ENCODE assay signal across 13 mouse cellular contexts in genomic region chr15:100830682-100831081, GRCm38 (mm10). TPM values are rescaled to one million over a fixed set of nuclear protein-coding genes. Genes with fewer than 3 reads are reported as not detected.
A peak's percentile ranks its signal among the peaks of the same experiment; 100 is the strongest.
DNase-seq lines count a peak whose midpoint lies in the region; ATAC-seq and TF ChIP-seq lines count a peak whose summit lies in the region.
"Had no signal": no experiment of that assay in that cellular context is flagged by ENCODE, and none has a peak within 500 bp of the region (broad histone marks: within the 10 kb centered on the region; RNA-seq: fewer than 3 reads in every experiment).

No protein-coding gene starts in this region.

- TF ChIP-seq CTCF in kidney, adult 2 months (conservative IDR thresholded peaks at IDR 0.05; ENCODE audit: insufficient read depth, insufficient read length, low read depth, low read length), result peak; percentile 32; the same call in 1 of the 2 replicates

- ATAC-seq in granulocyte monocyte progenitor cell, adult 5-6 weeks (replicated peaks; ENCODE audit: poor library complexity, severe bottlenecking), result peak; percentile 37; the same call in 1 of the 2 replicates

- no peak for TF ChIP-seq POLR2A in kidney, adult 2 months (IDR thresholded peaks at IDR 0.05; ENCODE audit: low read depth, low read length)

- WGBS in kidney, adult 2 months, result 73% methylated on average over 6 of the region's 6 CpGs

- H3K27ac ChIP-seq in kidney, adult 2 months (ENCODE audit: insufficient read depth, low read depth, low read length), result no peak overlapping the region
- H3K27ac ChIP-seq: heart, embryonic 15.5 days; macrophage had no signal

- no peaks in the 10 kb centered on the region for H3K4me1 ChIP-seq in kidney, adult 2 months (ENCODE audit: control insufficient read depth, insufficient read depth, low read length)
- H3K4me1 ChIP-seq: heart, embryonic 15.5 days had no signal

- H3K4me3 ChIP-seq in kidney, adult 2 months (ENCODE audit: insufficient read depth, low read depth, low read length), result no peak overlapping the region
- H3K4me3 ChIP-seq: erythroblast, embryonic 14.5 days; heart, embryonic 15.5 days had no signal

- no peak for DNase-seq in kidney, adult 2 months
- DNase-seq in kidney, adult 8-10 months, result no peak
- DNase-seq in A20 (ENCODE audit: low read depth, low spot score) (peak; percentile 48), NIH3T3 (ENCODE audit: low read depth) (peak; percentile 45)
- no peak for DNase-seq in adrenal gland, postnatal 14 days
- DNase-seq in urinary bladder, postnatal 10 days (ENCODE audit: low spot score), result no peak
- no peak for DNase-seq in kidney, adult 18-20 months
- DNase-seq: adrenal gland, adult 8-10 months; right cerebral cortex, adult 18-20 months had no signal

- H3K27me3 ChIP-seq in kidney, adult 2 months (replicated peaks; ENCODE audit: control insufficient read depth, insufficient read depth, low read length), result no peaks in the 10 kb centered on the region

- H3K36me3 ChIP-seq in kidney, adult 2 months (ENCODE audit: control insufficient read depth, insufficient read depth, low read length), result no peaks in the 10 kb centered on the region
- H3K36me3 ChIP-seq: heart, embryonic 15.5 days had no signal

RNA-seq across cellular contexts. Expression of gene Scn8a, which starts 39.0 kb away (rescaled TPM):
- polyA plus RNA-seq in kidney, adult 2 months (2012; rRNA removed), result 0.45 TPM in 2 replicates
- total RNA-seq in granulocyte monocyte progenitor cell, adult 5-6 weeks (2014; fragmentation: Nextera tagmentation), result not detected in 2 replicates
- not detected in 2 replicates for total RNA-seq in granulocyte monocyte progenitor cell, adult 5-6 weeks (2017)
- total RNA-seq in adrenal gland, postnatal 14 days (2021), result 4.2 and 4.7 TPM in 2 replicates
- polyA plus RNA-seq: erythroblast, embryonic 14.5 days; macrophage had no signal

Comparison
In these comparisons a context has a peak if more than half of its experiments do, and no peak if none do; other contexts are left out.
1. DNase-seq: peak in A20 (single experiment) and NIH3T3 (single experiment); none in kidney, adult 2 months (single experiment), kidney, adult 8-10 months (0 of 2), adrenal gland, postnatal 14 days (single experiment), urinary bladder, postnatal 10 days (single experiment) and kidney, adult 18-20 months (single experiment).